Mouse (Mus musculus) heart, postnatal 4 days (tissue): ENCODE measurements around the gene Ddx52. TPM values are rescaled to one million over a fixed set of nuclear protein-coding genes. Genes with fewer than 3 reads are reported as not detected.

Experiments used
- total RNA-seq, 2 experiments: library from RNA; stranded (reverse); gene quantifications; 2 replicates each; pipeline ENCODE4 v1.2.3; 2021

Ddx52 gene
- total RNA-seq, 2 experiments from 2014 or later = 13.4 to 14.0 TPM

Other genes with a start within 250 kb of the Ddx52 start
- not detected for gene Wfdc17, start 238.1 kb upstream of the Ddx52 start, total RNA-seq
- under 1 TPM; 0.77 to 0.98 TPM for gene Wfdc18, start 233.0 kb upstream of the Ddx52 start, total RNA-seq
- not detected for gene Wfdc21, start 195.1 kb upstream of the Ddx52 start, total RNA-seq
- 1 to 10 TPM; 8.3 to 8.7 TPM for gene Heatr6, start 188.4 kb upstream of the Ddx52 start, total RNA-seq
- not detected for gene Hnf1b, start 92.0 kb upstream of the Ddx52 start, total RNA-seq
- gene Synrg, start 22.4 kb downstream of the Ddx52 start, total RNA-seq = 10 to 100 TPM; 21.5 to 22.3 TPM
- gene Dusp14, start 127.2 kb downstream of the Ddx52 start, total RNA-seq = 1 to 10 TPM in 1 of 2 experiments, under 1 TPM in 1; 0.29 to 1.4 TPM
- 10 to 100 TPM; 11.8 to 12.0 TPM for gene Tada2a, start 187.5 kb downstream of the Ddx52 start, total RNA-seq
- 10 to 100 TPM; 25.0 to 28.4 TPM for gene Acaca, start 187.6 kb downstream of the Ddx52 start, total RNA-seq
- gene Gm11437, start 225.4 kb downstream of the Ddx52 start, total RNA-seq = not detected